Mouse (Mus musculus) MEL (cell line): Measurements from ENCODE around the gene Tfe3.

Experiments
- CTCF ChIP-seq, 3 experiments: IDR thresholded peaks in 2 of 3; conservative IDR thresholded peaks in 1 of 3; 2 replicates each; pipeline ENCODE4 v1.5.1; 2011 to 2012; ENCODE audit warnings: low read length in 3 of 3, low read depth in 2 of 3, mild to moderate bottlenecking in 2 of 3, improper control_type of control experiment in 1 of 3, inconsistent platforms in 1 of 3, mixed read lengths in 1 of 3, moderate library complexity in 1 of 3; ENCODE audit not compliant: control insufficient read depth in 1 of 3, insufficient read depth in 1 of 3, poor library complexity in 1 of 3, severe bottlenecking in 1 of 3
- EP300 ChIP-seq, 2 experiments: IDR thresholded peaks; 2 replicates each; pipeline ENCODE4 v1.6.1; 2011; ENCODE audit warnings: improper control_type of control experiment in 2 of 2, low read length in 2 of 2, low read depth in 1 of 2, mild to moderate bottlenecking in 1 of 2
- USF1 ChIP-seq: IDR thresholded peaks from 2 replicates; pipeline ENCODE4 v1.6.1; 2014; ENCODE audit warnings: low read depth, mild to moderate bottlenecking, inconsistent platforms, low read length, improper control_type of control experiment, moderate library complexity
- ZKSCAN1 ChIP-seq: IDR thresholded peaks from 2 replicates; pipeline ENCODE4 v1.6.1; 2012; ENCODE audit warnings: low read depth, mild to moderate bottlenecking, inconsistent platforms, low read length, improper control_type of control experiment, moderate library complexity

- TF ChIP-seq USF1: no peak
- TF ChIP-seq ZKSCAN1: no peak
- TF ChIP-seq EP300 (IDR thresholded peaks at IDR 0.05; ENCODE audit: low read depth in 1 of 2, low read length in 2 of 2): peak in 1 of 2 experiments; percentile 33; a peak in 1 of 4 replicates
- TF ChIP-seq CTCF (IDR thresholded peaks at IDR 0.05 in 2 of 3, conservative IDR thresholded peaks at IDR 0.05 in 1 of 3; ENCODE audit: control insufficient read depth in 1 of 3, insufficient read depth in 1 of 3, low read depth in 2 of 3, low read length in 3 of 3, poor library complexity in 1 of 3, severe bottlenecking in 1 of 3): no peak
Measured at GRCm38 (mm10) chrX:7789542-7790136, 27.3 kb downstream of the Tfe3 start, which contains the start of gene Gripap1.
